Mouse (Mus musculus): ENCODE results near the gene Kcnrg. TPM values are rescaled to one million over a fixed set of nuclear protein-coding genes. Genes with fewer than 3 reads are reported as not detected.
A peak's percentile ranks its signal among the peaks of the same experiment; 100 is the strongest.
"Not testable (repeated sequence)": the region's sequence is repeated elsewhere in the genome, so short reads cannot be mapped to it uniquely, and the experiment has no call there.

Gene Kcnrg
- total and polyA plus RNA-seq, 2 experiments from 2014 or later = 0.16 TPM; not detected in 1

GRCm38 (mm10) chr14:61597968-61598367, 9.3 kb upstream of the Kcnrg start, which contains the start of gene Trim13:
Gene Trim13 (plus strand): TSS chr14:61598247.
- peaks cover 17% of the 10 kb centered on the region for H3K4me1 ChIP-seq (ENCODE audit: control insufficient read depth, insufficient read depth)
- no peak within 1 kb of the TSS for H3K9ac ChIP-seq (replicated peaks; ENCODE audit: low read depth, low read length)
- H3K36me3 ChIP-seq (replicated peaks; ENCODE audit: control insufficient read depth, insufficient read depth, low read length) = peaks cover 5% of the 10 kb centered on the region; the same call in 1 of the 2 replicates
- TF ChIP-seq CTCF (IDR thresholded peaks at IDR 0.05; ENCODE audit: low read depth) (no peak), EP300 (IDR thresholded peaks at IDR 0.05; ENCODE audit: low read depth) (no peak)
- H3K27me3 ChIP-seq (ENCODE audit: control insufficient read depth, insufficient read depth, low read length) = no peaks in the 10 kb centered on the region
- no peak for DNase-seq (ENCODE audit: low spot score)
- H3K4me2 ChIP-seq (ENCODE audit: low read depth, low read length) = peak within 1 kb of the TSS; percentile 61
- ATAC-seq (ENCODE audit: insufficient read depth, low read depth) = no peak
- H3K9me3 ChIP-seq (replicated peaks; ENCODE audit: control insufficient read depth, low read length) = no peaks in the 10 kb centered on the region
- peak within 1 kb of the TSS; percentile 64 for H3K4me3 ChIP-seq (ENCODE audit: low read depth, low read length)
- WGBS = 46% methylated on average over 5 of the region's 5 CpGs
- no peak within 1 kb of the TSS for H3K27ac ChIP-seq (ENCODE audit: low read depth)

- no peaks in the 10 kb centered on the region for H3K9me3 ChIP-seq (replicated peaks; ENCODE audit: control insufficient read depth, low read length)
- 4% methylated on average over 44 of the region's 44 CpGs for WGBS
These were observed 8.0 kb upstream of the Kcnrg start for GRCm38 (mm10) chr14:61599057-61599806.

GRCm38 (mm10) chr14:61601348-61601747, 5.9 kb upstream of the Kcnrg start:
- H3K27ac ChIP-seq (ENCODE audit: low read depth) = no peak overlapping the region
- H3K4me1 ChIP-seq (ENCODE audit: control insufficient read depth, insufficient read depth) = peaks cover 17% of the 10 kb centered on the region
- H3K4me2 ChIP-seq (ENCODE audit: low read depth, low read length) = no peak overlapping the region
- H3K4me3 ChIP-seq (ENCODE audit: low read depth, low read length) = no peak overlapping the region
- no peaks in the 10 kb centered on the region for H3K9me3 ChIP-seq (replicated peaks; ENCODE audit: control insufficient read depth, low read length)
- peaks cover 18% of the 10 kb centered on the region; the same call in 1 of the 2 replicates for H3K36me3 ChIP-seq (replicated peaks; ENCODE audit: control insufficient read depth, insufficient read depth, low read length)
- DNase-seq (ENCODE audit: low spot score) = no peak
- ATAC-seq (ENCODE audit: insufficient read depth, low read depth) = no peak
- TF ChIP-seq CTCF (IDR thresholded peaks at IDR 0.05; ENCODE audit: low read depth) (no peak), EP300 (IDR thresholded peaks at IDR 0.05; ENCODE audit: low read depth) (no peak)
- H3K9ac ChIP-seq (replicated peaks; ENCODE audit: low read depth, low read length) = no peak overlapping the region
- 72% methylated on average over 9 of the region's 9 CpGs for WGBS
- H3K27me3 ChIP-seq (ENCODE audit: control insufficient read depth, insufficient read depth, low read length) = no peaks in the 10 kb centered on the region

More at GRCm38 (mm10) chr14:61599057-61599806, 8.0 kb upstream of the Kcnrg start:
- no peak for TF ChIP-seq CTCF (IDR thresholded peaks at IDR 0.05; ENCODE audit: low read depth)
- TF ChIP-seq EP300 (IDR thresholded peaks at IDR 0.05; ENCODE audit: low read depth) = no peak
- Histone ChIP-seq H3K27ac (ENCODE audit: low read depth) (peak overlapping the region; percentile 73), H3K36me3 (replicated peaks; ENCODE audit: control insufficient read depth, insufficient read depth, low read length) (peaks cover 12% of the 10 kb centered on the region; the same call in 1 of the 2 replicates), H3K9ac (replicated peaks; ENCODE audit: low read depth, low read length) (peak overlapping the region; percentile 65), H3K4me3 (ENCODE audit: low read depth, low read length) (peak overlapping the region; percentile 64), H3K4me2 (ENCODE audit: low read depth, low read length) (peak overlapping the region; percentile 61), H3K27me3 (ENCODE audit: control insufficient read depth, insufficient read depth, low read length) (no peaks in the 10 kb centered on the region), H3K4me1 (ENCODE audit: control insufficient read depth, insufficient read depth) (peaks cover 17% of the 10 kb centered on the region)
- peak; percentile 86 for DNase-seq (ENCODE audit: low spot score)
- peak; percentile 99 for ATAC-seq (ENCODE audit: insufficient read depth, low read depth)

GRCm38 (mm10) chr14:61603069-61603755, 4.0 kb upstream of the Kcnrg start:
- Histone ChIP-seq H3K36me3 (replicated peaks; ENCODE audit: control insufficient read depth, insufficient read depth, low read length) (peaks cover 24% of the 10 kb centered on the region; the same call in 1 of the 2 replicates), H3K27me3 (ENCODE audit: control insufficient read depth, insufficient read depth, low read length) (no peaks in the 10 kb centered on the region), H3K27ac (ENCODE audit: low read depth) (no peak overlapping the region), H3K4me2 (ENCODE audit: low read depth, low read length) (no peak overlapping the region), H3K4me3 (ENCODE audit: low read depth, low read length) (no peak overlapping the region), H3K9ac (replicated peaks; ENCODE audit: low read depth, low read length) (no peak overlapping the region), H3K4me1 (ENCODE audit: control insufficient read depth, insufficient read depth) (peaks cover 17% of the 10 kb centered on the region), H3K9me3 (replicated peaks; ENCODE audit: control insufficient read depth, low read length) (no peaks in the 10 kb centered on the region)
- no peak for DNase-seq (ENCODE audit: low spot score)
- 78% methylated on average over 8 of the region's 8 CpGs for WGBS
- ATAC-seq (ENCODE audit: insufficient read depth, low read depth) = no peak
- TF ChIP-seq CTCF (IDR thresholded peaks at IDR 0.05; ENCODE audit: low read depth) (no peak), EP300 (IDR thresholded peaks at IDR 0.05; ENCODE audit: low read depth) (no peak)

- Histone ChIP-seq H3K27ac (ENCODE audit: low read depth) (no peak overlapping the region), H3K36me3 (replicated peaks; ENCODE audit: control insufficient read depth, insufficient read depth, low read length) (peaks cover 24% of the 10 kb centered on the region; the same call in 1 of the 2 replicates), H3K4me2 (ENCODE audit: low read depth, low read length) (no peak overlapping the region), H3K4me1 (ENCODE audit: control insufficient read depth, insufficient read depth) (peaks cover 17% of the 10 kb centered on the region), H3K27me3 (ENCODE audit: control insufficient read depth, insufficient read depth, low read length) (no peaks in the 10 kb centered on the region), H3K4me3 (ENCODE audit: low read depth, low read length) (no peak overlapping the region), H3K9me3 (replicated peaks; ENCODE audit: control insufficient read depth, low read length) (no peaks in the 10 kb centered on the region), H3K9ac (replicated peaks; ENCODE audit: low read depth, low read length) (no peak overlapping the region)
- no peak for TF ChIP-seq EP300 (IDR thresholded peaks at IDR 0.05; ENCODE audit: low read depth)
- no peak for TF ChIP-seq CTCF (IDR thresholded peaks at IDR 0.05; ENCODE audit: low read depth)
- ATAC-seq (ENCODE audit: insufficient read depth, low read depth) (no peak), DNase-seq (ENCODE audit: low spot score) (no peak)
- 94% methylated on average over 3 of the region's 3 CpGs for WGBS
These were observed 3.2 kb upstream of the Kcnrg start for GRCm38 (mm10) chr14:61604081-61604480.

- WGBS = 86% methylated on average over 2 of the region's 2 CpGs
These were observed 1.2 kb upstream of the Kcnrg start for GRCm38 (mm10) chr14:61606088-61606487.

More at GRCm38 (mm10) chr14:61606088-61606487, 1.2 kb upstream of the Kcnrg start:
- not testable (repeated sequence) for H3K4me3 ChIP-seq (ENCODE audit: low read depth, low read length); H3K9ac ChIP-seq (replicated peaks; ENCODE audit: low read depth, low read length); DNase-seq (ENCODE audit: low spot score); H3K9me3 ChIP-seq (replicated peaks; ENCODE audit: control insufficient read depth, low read length); H3K27me3 ChIP-seq (ENCODE audit: control insufficient read depth, insufficient read depth, low read length); ATAC-seq (ENCODE audit: insufficient read depth, low read depth); H3K4me2 ChIP-seq (ENCODE audit: low read depth, low read length); H3K27ac ChIP-seq (ENCODE audit: low read depth); H3K4me1 ChIP-seq (ENCODE audit: control insufficient read depth, insufficient read depth)
- peaks cover 24% of the 10 kb centered on the region; the same call in 1 of the 2 replicates for H3K36me3 ChIP-seq (replicated peaks; ENCODE audit: control insufficient read depth, insufficient read depth, low read length)
